Mouse (Mus musculus) heart, adult 18-20 months (tissue): Measurements from ENCODE around the gene Dop1a. TPM values are rescaled to one million over a fixed set of nuclear protein-coding genes. Genes with fewer than 3 reads are reported as not detected.

Source experiments
- DNase-seq, 2 experiments: peaks; one replicate each; pipeline ENCODE4 v3.0.0; 2021 to 2022; ENCODE audit warnings: mixed read lengths in 1 of 2
- total RNA-seq, 2 experiments: library from RNA; stranded (reverse); gene quantifications; 2 replicates each; pipeline ENCODE4 v1.2.3; 2021

Gene Dop1a
- total RNA-seq, 2 experiments from 2014 or later: 16.1 to 18.4 TPM

DNA sequence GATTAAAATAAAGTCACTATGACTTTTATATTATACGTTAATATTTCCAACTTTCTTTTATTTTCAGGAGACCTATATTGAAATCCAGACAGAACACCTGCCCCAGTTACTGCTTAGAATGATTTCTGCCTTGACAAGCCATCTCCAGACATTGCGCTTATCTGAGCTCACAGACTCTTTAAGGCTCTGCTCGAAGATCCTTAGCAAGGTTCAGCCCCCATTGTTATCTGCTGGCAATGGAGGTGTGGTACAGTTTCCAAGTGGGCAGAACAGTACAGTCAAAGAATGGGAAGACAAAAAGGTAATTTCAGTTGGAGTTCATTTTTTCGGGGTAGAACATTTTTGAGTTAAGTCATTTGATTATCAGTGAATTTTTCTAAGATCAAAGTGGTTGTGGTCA is 40.5 kb downstream of the Dop1a start:
- no peak for DNase-seq

DNA sequence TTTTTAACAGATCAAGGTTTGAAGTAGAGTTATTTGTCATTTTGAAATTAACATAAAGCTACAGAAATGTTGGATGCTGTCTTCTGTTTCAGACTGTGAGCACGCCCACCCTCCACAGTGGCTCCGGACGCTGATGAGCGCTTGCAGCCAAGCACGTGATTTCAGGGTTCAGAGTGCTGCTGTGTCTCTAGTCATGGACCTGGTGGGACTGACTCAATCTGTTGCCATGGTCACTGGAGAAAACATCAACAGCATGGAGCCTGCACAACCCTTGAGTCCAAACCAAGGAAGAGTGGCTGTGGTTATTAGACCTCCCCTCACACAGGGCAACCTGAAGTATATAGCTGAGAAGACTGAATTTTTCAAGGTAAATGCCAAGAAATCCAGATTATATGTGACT is 46.8 kb downstream of the Dop1a start:
- DNase-seq: peak; percentile 17 to 35

DNA sequence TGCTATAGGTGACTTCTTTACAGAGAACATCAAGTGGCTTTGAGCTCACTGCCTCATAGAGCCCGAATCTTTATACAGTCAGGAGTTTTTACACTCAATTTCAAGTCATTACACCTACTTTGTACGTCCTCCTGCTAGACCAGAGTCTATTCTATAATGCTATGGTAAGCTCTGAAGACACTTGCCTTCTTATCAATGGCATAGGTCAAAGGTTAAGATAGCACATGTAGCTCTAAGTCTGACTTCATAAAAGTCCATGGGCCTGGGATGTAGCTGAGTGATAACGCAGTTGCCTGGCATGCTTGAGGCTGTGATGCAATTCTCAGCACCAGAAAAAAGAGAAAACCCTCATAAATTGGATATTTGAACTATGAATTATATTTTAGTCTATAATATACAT is 47.4 kb downstream of the Dop1a start:
- peak in 1 of 2 experiments; percentile 19 for DNase-seq

DNA sequence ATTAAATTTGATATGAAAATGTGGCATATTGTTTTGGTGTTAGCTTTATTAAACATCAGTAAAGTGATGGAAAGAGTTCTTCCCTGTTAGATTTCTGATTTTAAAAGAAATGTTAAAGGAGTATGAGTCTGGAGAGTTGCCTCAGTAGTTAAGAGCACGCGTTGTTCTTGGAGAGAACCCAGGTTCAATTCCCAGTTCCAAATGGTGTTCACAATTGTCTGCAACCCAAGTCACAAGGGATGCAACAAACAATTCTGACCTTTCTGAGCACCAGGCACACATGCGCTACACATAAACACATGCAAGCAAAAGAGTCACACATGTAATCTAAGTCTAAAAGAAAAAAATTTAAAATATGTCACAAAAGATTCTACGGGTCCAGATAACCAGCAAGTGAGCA is 47.8 kb downstream of the Dop1a start:
- peak; percentile 37 to 67 for DNase-seq

DNA sequence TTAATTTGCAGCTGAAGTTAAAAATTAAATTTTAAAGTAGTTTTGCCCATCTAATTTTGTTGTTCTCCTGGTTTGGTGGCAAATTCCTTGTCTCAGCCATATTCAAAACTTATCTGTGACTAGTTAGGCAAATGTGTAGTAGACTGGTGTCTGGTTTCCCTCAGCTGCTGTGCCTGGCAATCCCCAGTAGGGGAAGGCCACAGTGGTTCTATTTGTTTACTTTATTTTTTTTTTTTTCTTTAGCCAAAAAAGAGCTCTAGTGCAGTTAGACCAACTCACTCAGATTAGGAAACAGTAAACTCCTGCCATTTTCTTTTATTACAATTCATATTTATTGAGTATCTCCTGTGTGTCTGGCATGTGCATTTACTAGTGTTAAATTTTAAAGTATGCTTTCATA is 55.4 kb downstream of the Dop1a start:
- no peak for DNase-seq

DNA sequence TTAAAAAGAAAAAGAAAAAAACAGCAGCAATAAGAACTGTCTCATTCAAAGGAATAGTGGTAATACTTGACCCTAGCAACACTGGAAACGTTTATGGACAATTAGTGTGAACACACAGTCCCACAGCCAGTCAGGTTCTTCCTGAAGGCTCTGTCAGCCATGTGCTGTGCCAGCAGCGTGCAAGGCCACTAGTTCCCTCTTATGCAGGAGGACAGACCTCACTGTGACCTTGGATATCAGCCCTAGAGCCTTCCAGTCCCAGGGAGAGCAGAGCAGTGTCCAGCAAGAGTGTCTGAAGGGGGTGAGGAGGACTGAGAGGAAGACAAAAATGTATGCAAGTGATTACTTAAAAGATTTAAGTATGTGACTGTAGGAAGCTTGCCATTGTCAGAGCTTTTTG is 58.6 kb downstream of the Dop1a start:
- DNase-seq: peak in 1 of 2 experiments; percentile 15

DNA sequence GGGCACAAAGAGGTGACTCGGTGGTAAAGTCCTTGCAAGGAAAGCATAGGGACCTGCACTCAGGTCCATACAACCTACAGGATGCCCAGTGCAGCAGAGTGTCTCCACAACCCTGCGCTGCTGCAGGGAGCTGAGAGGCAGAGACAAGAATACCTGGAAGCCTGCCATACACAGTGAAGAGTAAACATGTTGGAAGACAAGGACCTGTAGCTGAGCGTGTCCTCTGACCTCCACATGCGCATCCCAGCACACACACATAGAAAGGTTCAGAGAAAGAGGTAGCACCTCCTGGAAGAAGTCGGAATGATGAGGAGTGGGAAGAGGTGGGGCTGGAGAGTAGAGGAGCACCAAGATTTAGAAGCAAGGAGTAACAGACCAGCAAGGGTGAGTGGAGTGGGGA is 67.1 kb downstream of the Dop1a start:
- DNase-seq: no peak

DNA sequence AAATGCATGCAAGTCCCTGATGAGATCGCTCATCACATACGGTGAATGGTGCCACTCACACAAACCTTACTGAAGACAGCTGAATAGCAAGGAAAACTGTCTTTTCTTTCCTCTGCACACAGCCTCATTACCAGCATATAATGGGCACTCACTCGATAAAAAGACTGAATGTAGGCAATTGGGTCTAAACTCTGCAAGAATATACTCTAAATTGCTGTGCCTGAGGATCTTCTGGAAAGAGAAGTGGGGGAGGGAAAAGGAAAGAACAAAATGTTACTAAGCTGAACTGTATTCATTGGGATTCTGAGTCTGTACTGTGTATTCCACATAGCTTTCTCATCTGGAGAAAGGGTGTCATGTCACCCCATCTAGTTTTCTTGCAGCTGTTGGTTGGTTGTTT is 76.5 kb downstream of the Dop1a start:
- DNase-seq: no peak

DNA sequence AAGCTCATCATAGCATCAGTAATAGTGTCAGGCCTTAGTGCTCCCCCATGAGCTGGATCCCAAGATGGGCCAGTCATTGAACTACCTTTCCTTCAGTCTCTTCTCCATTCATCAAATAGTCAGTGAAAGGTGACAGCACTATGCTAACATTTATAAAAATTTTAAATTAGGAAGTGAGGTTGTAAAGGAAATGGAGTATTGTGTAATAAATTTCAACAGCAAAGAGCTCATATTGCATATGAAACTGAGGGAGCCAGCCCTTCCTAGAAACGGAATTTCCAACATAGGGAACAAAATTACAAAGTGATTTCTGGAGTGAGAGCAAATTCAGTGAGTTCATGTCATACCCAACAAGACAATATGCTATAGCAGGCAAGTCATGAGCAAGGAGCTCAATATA is 77.6 kb downstream of the Dop1a start:
- DNase-seq: no peak

DNA sequence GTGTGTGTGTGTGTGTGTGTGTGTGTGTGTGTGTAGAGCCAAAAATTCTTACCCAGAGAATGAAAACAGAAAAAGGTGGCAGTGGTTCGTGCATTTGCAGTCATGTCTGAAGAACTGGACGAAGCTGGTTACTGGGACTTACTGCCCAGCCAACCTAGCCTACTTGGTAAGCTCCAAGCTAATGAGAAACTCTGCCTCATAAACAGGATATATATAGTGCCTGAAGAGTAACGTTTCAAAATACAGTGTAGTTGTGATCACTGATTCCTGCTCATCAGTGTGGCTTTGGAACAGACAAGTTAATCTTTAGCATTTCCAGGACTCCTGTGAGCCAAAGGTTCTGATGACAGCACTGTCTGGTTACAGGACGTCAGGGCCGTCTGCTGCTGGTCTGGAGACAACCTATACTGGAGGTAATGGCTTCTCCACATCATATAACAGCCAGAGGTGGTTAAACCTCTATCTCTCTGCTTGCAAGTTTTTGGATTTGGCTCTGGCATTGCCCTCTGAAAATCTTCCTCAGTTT is 82.7 kb downstream of the Dop1a start:
- no peak for DNase-seq

DNA sequence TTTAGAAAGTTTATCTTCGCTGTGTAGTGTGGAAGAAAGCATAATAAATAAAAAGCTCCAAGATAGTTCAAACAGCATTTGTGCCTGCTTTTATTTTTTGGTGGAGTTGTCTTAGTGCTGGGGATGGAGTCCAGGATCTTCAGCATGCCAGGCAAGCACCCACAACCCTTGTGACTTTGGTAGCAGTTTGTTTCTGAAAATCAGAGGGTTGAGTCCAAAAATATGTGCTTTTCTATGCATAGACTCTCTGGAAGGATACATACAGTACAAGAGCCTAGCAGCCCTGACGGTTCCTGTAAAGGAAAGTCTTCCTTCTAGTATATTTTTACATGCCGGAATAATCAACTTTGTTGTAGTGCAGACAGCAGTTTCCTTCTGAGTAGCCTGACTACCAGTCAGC is 83.8 kb downstream of the Dop1a start:
- DNase-seq: no peak

DNA sequence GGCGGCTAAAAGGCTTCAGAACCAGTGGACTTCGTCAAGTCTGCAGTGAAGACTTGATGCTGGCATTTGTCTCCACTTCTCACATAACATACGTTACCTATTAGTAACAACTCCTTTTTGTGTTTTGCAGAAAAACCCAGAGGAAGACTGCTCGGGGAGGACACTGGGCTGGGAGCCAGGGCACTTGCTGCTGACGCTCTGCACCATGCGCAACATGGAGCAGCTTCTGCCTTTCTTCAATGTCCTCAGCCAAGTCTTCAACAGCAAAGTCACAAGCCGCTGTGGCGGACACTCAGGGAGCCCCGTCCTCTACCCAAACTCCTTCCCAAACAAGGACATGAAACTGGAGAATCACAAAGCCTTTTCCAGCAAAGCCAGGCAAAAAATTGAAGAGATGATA is 86.9 kb downstream of the Dop1a start:
- DNase-seq: no peak

DNA sequence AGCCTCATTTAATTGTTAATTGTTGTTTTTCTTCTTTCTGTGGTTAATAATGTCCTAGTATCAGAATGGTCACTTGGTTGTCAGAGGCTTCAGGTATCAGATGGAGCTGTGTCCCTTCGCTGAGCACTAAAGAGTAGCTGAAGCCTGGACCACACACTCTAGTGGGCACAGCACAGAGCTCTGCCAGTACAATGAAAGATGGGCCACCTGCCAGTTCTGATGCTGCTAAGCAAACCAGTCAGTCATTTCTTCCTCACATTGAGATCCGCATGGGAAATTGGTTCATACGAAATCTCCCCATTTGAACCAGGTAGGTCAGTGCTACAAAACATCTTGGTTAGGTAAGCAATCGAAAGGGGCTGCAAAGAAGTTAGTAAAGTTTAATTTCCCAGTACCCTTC is 87.7 kb downstream of the Dop1a start:
- no peak for DNase-seq

DNA sequence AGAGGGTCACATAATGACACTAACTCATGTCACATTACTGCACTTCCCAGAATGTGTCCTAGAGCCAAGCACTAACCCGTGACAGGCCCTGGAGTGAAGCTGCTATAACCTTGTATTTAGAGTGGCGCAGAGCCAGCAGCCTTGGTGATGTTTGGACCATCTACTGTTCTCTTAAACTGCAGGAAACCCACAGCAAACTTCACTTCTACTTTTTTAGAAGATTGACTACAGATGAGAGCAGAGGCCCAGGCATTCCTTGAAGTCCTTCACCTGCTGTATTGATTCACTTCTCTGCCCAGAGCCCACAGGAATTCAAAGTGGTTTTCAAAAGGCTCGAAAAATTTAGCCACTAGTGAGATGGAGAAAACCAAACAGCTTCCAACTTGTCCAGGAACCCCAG is 93.6 kb downstream of the Dop1a start:
- DNase-seq: no peak

DNA sequence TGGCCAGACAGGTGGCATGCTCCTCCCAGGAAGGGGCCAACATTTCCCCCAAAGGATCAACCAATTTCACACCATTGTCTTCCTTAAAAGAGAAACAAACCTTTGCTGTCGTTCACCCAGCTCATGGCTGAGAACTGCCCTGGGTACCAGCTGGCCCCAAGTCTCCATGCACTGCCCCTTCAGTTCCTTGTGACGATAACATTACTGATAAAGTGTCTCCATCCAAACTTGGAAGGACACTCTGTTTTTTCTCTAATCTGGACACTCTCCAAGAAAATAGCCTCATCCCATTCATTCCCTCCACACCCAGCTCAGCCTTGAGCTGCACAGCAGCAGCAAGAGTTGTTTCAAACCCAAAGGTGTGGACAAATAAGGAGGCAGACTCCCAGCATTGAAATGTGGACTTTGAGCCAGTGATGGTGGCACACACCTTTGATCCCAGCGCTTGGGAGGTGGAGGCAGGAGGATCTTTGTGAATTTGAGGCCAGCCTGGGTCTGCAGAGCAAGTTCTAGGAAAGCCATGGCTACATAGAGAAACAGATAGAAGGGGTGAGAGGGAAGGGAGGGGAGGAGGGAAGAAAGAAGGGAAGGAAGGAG is 102.5 kb downstream of the Dop1a start:
- peak; percentile 23 to 28 for DNase-seq

DNA sequence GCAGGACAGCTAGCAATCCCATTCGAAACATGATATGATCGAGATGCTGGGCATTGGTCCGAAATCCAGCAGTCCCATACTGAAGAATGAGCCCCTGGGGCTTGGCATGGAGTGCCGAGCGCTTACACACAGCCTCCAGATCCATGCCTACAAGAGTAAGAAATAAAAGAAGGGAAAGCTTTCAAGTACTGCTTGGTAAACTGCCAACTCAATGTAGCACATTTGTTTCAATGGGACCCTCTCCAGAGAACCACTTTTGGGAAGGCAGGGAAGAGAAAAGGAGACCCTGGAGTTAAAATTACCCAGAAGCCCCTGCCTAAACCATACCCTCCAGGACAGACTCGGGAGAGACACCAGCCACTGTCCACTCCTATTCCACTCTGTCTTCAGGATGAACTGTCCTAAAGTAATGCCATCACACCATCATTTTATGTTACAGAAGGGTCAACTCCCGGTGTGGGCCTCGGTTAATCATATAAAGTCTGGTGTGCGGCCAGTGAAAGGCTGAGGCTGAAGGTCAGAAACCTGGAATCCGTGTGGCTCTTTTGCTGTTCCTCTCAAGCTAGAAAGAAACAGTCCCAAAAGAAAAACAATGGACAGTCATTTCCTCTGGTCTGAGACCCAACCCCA is 103.4 kb downstream of the Dop1a start:
- DNase-seq: no peak

DNA sequence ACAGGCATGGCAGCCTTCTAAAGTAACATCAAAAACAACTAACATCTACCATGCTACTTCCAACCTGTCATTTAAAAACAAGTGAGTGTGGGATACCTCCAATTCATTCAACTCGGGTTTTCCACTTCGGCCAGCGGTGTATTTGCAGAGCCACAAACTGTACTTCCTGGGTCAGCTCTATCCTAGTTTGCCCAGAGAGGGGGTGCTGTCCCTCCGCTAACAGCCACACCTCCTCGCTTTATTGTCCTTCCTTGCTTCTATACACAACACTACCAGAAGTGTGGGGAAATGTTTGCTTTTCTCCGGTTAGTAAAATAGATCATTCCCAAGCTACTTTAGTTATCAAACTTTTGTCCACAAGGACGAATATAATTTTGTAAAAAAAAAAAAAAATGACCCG is 104.0 kb downstream of the Dop1a start:
- no peak for DNase-seq

DNA sequence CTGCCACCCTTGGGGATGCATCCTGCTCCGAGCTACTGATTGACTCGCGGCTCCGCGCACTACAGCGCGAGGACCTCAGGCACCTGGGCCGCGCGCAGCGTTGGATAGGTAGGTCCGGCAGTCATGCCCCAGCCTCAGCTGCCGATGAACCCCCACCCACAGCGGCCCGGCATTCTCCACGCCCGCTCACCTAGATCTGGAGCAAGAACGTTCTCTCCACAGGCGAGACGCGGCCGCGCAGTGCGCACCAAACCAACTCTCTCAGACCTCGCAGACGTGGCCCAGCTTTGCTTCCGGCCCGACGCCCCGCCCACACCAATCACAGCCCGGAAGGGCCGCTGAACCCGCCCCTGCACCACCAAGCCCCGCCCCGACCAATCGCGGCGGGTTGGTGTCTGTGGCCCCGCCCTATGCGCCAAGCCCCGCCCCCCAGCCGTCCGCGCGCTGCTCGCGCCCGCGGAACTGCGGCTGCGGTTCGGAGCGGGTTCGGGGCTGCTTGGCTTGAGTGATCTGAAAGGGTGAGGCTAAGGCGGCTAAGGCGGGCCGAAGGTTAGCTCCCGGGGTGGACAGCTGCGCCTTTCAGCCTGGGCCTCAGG is 104.7 kb downstream of the Dop1a start, which contains the start of the genes Pgm3 and Rwdd2a:
Gene Pgm3, minus strand, starts transcription at position 303 of the 596 bp plus-strand sequence.
Gene Rwdd2a, plus strand, starts transcription at position 452 of the 596 bp plus-strand sequence.
- peak; percentile 96 to 98 for DNase-seq

DNA sequence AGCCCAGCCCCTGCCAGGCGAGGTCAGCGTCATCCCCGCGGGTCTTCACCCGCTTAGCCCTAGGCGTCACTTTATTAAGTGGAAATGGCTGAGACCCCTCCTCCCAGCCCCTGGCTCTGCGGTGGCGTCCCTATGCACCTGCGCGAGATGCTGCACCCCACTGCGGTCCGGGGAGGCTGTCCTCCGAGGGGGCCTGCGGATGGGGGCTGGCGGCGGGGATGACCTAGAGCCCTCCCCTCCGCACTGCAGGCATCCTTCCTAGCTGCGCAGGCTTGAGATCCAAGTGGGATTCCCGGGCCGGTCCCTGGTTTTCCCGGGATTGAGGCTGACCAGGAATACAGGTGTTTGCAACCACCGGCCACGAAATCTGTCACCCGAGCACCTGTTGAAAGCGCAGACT is 105.2 kb downstream of the Dop1a start:
- DNase-seq: no peak

DNA sequence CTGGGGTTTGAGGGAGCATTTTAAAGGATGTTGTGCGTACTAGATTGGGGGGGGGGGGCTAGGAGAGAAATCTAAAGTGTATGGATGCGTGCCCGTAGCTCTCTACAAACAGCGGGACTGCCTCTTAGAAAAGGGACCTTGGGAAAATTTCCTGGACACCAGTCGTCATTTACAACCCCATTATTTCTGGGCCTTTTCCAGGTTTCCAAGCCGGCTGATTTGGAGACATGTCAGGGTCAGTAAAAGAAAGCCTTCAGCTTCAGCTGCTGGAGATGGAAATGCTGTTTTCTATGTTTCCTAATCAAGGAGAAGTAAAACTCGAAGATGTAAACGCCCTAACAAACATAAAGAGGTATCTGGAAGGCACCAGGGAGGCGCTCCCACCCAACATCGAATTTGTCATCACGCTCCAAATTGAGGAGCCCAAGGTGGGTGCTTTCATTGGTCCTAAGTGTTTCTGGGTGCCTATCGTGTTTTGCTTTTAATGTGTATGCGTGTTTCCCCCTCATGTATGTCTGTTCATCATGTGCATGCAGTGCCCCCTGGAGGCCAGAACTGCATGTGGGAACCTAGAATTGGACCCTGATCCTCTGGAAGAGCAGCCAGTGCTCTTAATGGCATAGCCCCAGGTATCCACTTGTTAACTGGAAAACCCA is 105.8 kb downstream of the Dop1a start:
- peak; percentile 81 to 90 for DNase-seq

DNA sequence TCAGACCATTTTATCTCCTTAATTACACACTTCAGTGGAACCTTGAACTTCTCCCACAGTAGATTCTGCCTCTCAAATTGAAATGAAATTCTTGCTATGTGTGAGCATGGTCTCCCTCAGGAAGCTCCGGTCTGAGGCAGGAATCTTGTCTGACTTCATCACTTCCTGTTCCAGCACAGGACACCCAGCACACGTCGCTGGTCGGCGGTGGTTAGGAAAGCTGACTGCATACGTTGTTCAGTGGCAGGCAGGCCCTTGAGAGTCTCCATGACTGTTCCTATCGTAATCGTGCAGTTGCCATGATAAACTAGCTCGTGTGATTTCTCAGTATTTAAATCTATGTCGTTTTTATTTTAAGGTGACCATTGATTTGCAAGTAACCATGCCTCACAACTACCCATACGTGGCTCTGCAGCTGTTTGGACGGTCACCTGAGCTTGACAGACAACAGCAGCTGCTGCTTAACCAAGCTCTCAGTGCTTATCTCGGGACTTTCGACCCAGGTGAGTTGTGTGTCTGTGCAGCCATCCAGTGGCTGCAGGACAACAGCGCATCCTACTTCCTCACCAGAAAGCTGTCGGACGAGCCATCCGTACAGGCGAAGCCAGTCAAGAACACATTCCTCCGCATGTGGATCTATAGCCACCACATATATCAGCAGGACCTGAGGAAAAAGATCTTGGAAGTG is 106.8 kb downstream of the Dop1a start:
- no peak for DNase-seq

DNA sequence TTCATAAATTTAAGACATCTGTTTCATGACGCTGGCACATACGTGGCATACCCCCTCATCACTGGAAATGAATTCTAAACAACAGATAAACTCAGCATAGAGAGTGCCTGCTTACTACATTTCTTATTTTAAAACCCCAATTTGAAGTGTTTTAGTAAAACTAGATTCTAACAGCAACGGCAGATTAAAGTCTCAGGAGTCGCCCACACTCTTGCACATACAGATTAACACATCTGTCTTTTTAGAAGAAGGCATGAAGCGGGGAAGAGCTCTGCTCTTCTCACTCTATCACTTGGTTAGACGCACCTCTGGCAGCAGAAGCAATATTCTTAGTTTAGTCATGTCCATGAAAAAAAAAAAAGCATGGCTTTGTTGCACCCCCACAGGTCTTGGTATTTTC is 108.2 kb downstream of the Dop1a start:
- DNase-seq: no peak
